Mouse (Mus musculus) brain, embryonic 14.5 days (tissue): Measurements from ENCODE around the gene Fcamr.

Experiments
- CTCF ChIP-seq: fragments of 200-500 bp; IDR thresholded peaks from 2 replicates; pipeline ENCODE4 v1.5.1; 2012; ENCODE audit warnings: inconsistent platforms, mild to moderate bottlenecking, moderate library complexity, borderline replicate concordance; ENCODE audit not compliant: insufficient read depth, insufficient read length; ENCODE audit errors: extremely low read depth
- POLR2A ChIP-seq: fragments of 200-500 bp; IDR thresholded peaks from 2 replicates; pipeline ENCODE4 v1.6.1; 2012; ENCODE audit warnings: mild to moderate bottlenecking, inconsistent platforms, borderline replicate concordance; ENCODE audit not compliant: poor library complexity, insufficient read depth, insufficient read length, severe bottlenecking; ENCODE audit errors: extremely low read depth

DNA sequence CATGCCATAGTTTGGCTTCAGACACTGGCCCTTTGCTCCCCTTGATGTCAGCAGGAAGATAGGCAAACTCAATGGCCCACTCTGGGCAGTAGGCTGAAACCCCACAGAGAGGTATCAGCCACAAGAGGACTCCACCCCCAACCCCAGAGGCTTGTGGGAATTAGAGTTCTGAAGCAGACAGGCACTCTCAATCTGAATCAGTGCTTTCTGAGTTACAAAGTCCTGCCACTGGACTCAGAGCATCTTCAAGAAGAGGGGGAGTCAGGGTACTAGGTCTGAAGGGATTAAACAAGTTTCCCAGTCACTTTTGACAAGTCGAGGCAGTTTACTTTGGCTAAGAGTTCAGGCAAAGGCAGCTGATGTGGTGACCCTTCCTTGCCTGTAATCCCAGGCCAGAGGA is 19.0 kb downstream of the Fcamr start:
- TF ChIP-seq POLR2A = no peak
- no peak for TF ChIP-seq CTCF
